Mouse (Mus musculus) myocyte (in vitro differentiated cells): ENCODE results near the gene Fyb2. TPM values are rescaled to one million over a fixed set of nuclear protein-coding genes. Genes with fewer than 3 reads are reported as not detected.

Source experiments
- H3K27me3 ChIP-seq: one replicate; pipeline ENCODE4 v1.6.1; 2011; ENCODE audit not compliant: control insufficient read depth, insufficient read depth, insufficient read length
- H3K36me3 ChIP-seq: one replicate; pipeline ENCODE4 v1.6.1; 2011; ENCODE audit not compliant: control insufficient read depth, insufficient read depth
- H3K4me2 ChIP-seq: one replicate; pipeline ENCODE4 v1.6.1; 2011; ENCODE audit warnings: low read depth, control low read depth
- H3K4me3 ChIP-seq: one replicate; pipeline ENCODE4 v1.5.1; 2011; ENCODE audit warnings: mild to moderate bottlenecking, control low read depth, moderate library complexity
- H3K79me2 ChIP-seq: one replicate; pipeline ENCODE4 v1.6.1; 2011; ENCODE audit not compliant: control insufficient read depth, insufficient read depth
- H3ac ChIP-seq: one replicate; pipeline ENCODE4 v1.6.1; 2011; ENCODE audit not compliant: control insufficient read depth, insufficient read length
- CEBPB ChIP-seq: IDR thresholded peaks from 2 replicates; pipeline ENCODE4 v1.6.1; 2011; ENCODE audit warnings: mild to moderate bottlenecking, moderate library complexity; ENCODE audit not compliant: poor library complexity, insufficient read depth, severe bottlenecking
- E2F4 ChIP-seq: IDR thresholded peaks from one replicate; pipeline ENCODE4 v1.6.1; 2011; ENCODE audit warnings: mild to moderate bottlenecking, control low read depth, moderate library complexity; ENCODE audit not compliant: insufficient read depth
- MAX ChIP-seq: IDR thresholded peaks from one replicate; pipeline ENCODE4 v1.6.1; 2011; ENCODE audit warnings: low read depth, mild to moderate bottlenecking, control low read depth
- MYOD1 ChIP-seq, 3 experiments: IDR thresholded peaks; one replicate each; pipeline ENCODE4 v1.6.1; 2011; ENCODE audit warnings: control low read depth in 2 of 3, low read depth in 2 of 3, mild to moderate bottlenecking in 2 of 3, moderate library complexity in 1 of 3; ENCODE audit not compliant: insufficient read length in 2 of 3, control insufficient read depth in 1 of 3
- MYOG ChIP-seq, 3 experiments: IDR thresholded peaks; one replicate each; pipeline ENCODE4 v1.6.1; 2011; ENCODE audit warnings: control low read depth in 2 of 3, low read depth in 2 of 3, mild to moderate bottlenecking in 2 of 3; ENCODE audit not compliant: insufficient read length in 2 of 3, control insufficient read depth in 1 of 3, insufficient read depth in 1 of 3
- POLR2A ChIP-seq: IDR thresholded peaks from one replicate; pipeline ENCODE4 v1.6.1; 2011; ENCODE audit warnings: low read depth, mild to moderate bottlenecking, control low read depth, moderate library complexity; ENCODE audit not compliant: insufficient read length
- POLR2AphosphoS2 ChIP-seq: IDR thresholded peaks from one replicate; pipeline ENCODE4 v1.6.1; 2011; ENCODE audit warnings: low read depth, control low read depth; ENCODE audit not compliant: insufficient read length
- REST ChIP-seq: IDR thresholded peaks from one replicate; pipeline ENCODE4 v1.6.1; 2011; ENCODE audit warnings: mild to moderate bottlenecking, control low read depth, moderate library complexity; ENCODE audit not compliant: insufficient read depth, insufficient read length
- SRF ChIP-seq: IDR thresholded peaks from one replicate; pipeline ENCODE4 v1.6.1; 2011; ENCODE audit warnings: low read depth; ENCODE audit not compliant: control insufficient read depth, insufficient read length
- TCF12 ChIP-seq: IDR thresholded peaks from one replicate; pipeline ENCODE4 v1.6.1; 2011; ENCODE audit warnings: mild to moderate bottlenecking, control low read depth; ENCODE audit not compliant: poor library complexity, insufficient read depth, severe bottlenecking
- TCF3 ChIP-seq: IDR thresholded peaks from one replicate; pipeline ENCODE4 v1.6.1; 2011; ENCODE audit warnings: low read depth, control low read depth; ENCODE audit not compliant: insufficient read length
- USF1 ChIP-seq: IDR thresholded peaks from one replicate; pipeline ENCODE4 v1.6.1; 2011; ENCODE audit warnings: low read depth, mild to moderate bottlenecking, control low read depth, moderate library complexity
- polyA plus RNA-seq: library from polyadenylated mRNA; unstranded; fragments of >200 nt; fragmentation: generic; extraction: Trizol; gene quantifications from one replicate; pipeline ENCODE4 v1.2.1, GENCODE M21; 2012; ENCODE audit warnings: missing spikeins

Fyb2 gene
- polyA plus RNA-seq, 1 experiment: 0.08 TPM

DNA sequence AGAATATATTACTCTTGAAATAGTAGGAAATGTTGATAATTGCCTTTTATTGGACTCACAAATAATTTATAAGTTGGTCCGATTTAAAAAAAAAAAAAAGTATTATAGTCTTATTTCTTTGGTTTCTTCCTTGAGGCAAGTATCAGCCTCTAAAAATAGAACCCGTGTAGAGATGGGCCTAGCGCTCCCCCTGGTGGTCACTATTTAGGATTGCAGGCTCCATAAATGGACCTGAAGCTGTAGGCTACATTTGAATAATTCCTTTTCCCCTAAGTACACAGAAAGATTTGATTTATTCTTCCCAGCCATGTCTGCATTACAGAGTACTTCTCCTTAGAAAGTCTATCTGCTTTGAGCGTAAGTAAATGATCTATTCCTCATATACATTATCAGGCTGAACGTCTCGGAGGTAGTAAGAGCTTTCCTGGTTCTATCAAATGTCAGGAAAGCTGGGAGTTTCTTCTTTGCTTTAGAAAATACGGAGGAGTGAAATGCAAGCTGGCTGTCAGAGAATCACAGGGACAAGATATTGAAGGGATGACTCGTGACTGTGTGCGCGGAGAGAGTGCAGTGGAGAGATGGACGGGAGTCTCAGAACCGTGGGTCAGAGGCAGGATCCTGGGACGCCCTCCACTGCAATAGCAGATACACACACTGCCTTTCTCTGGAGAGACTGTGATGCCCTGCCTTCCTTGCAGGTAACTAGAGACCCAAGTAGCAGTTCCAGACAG lies 19.1 kb upstream of the Fyb2 start:
- no peak overlapping the region for H3ac ChIP-seq
- no peak overlapping the region for H3K4me3 ChIP-seq
- H3K36me3 ChIP-seq: no peaks in the 10 kb centered on the region
- TF ChIP-seq USF1: no peak
- TF ChIP-seq MYOD1 (IDR thresholded peaks at IDR 0.05; ENCODE audit: control insufficient read depth in 1 of 3, insufficient read length in 2 of 3, low read depth in 2 of 3): no peak
- no peak for TF ChIP-seq TCF3
- no peak for TF ChIP-seq MYOG (IDR thresholded peaks at IDR 0.05; ENCODE audit: control insufficient read depth in 1 of 3, insufficient read depth in 1 of 3, insufficient read length in 2 of 3, low read depth in 2 of 3)
- no peak for TF ChIP-seq TCF12
- TF ChIP-seq MAX: no peak
- no peak for TF ChIP-seq POLR2AphosphoS2
- TF ChIP-seq CEBPB: no peak
- no peak for TF ChIP-seq POLR2A
- TF ChIP-seq E2F4: no peak
- no peak for TF ChIP-seq SRF
- no peak for TF ChIP-seq REST
- H3K79me2 ChIP-seq: no peaks in the 10 kb centered on the region
- no peaks in the 10 kb centered on the region for H3K27me3 ChIP-seq
- no peak overlapping the region for H3K4me2 ChIP-seq

DNA sequence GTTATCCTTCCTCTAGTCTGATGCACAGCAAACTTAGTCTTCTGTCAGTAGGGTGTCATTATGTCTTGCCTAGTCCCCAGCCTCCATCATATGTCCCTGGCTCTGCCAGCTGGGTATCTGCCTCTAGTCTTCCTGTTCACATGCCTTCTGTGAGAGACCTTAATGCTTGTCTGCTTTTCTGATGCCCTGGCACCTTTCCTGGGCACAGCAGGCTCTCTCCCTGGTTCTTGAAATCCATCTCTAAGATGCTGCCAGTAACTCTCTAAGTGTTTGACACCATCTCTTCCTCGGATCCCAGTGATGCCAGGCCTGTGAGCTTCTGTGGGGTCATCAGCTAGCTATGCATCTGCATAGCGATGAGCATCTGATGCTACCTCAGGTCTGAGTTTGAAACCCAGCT lies 10.4 kb upstream of the Fyb2 start:
- Histone ChIP-seq H3K4me3 (no peak overlapping the region), H3K27me3 (no peaks in the 10 kb centered on the region), H3K79me2 (no peaks in the 10 kb centered on the region), H3K36me3 (no peaks in the 10 kb centered on the region), H3K4me2 (no peak overlapping the region), H3ac (no peak overlapping the region)
- TF ChIP-seq MYOD1 (IDR thresholded peaks at IDR 0.05; ENCODE audit: control insufficient read depth in 1 of 3, insufficient read length in 2 of 3, low read depth in 2 of 3) (no peak), POLR2AphosphoS2 (no peak)

DNA sequence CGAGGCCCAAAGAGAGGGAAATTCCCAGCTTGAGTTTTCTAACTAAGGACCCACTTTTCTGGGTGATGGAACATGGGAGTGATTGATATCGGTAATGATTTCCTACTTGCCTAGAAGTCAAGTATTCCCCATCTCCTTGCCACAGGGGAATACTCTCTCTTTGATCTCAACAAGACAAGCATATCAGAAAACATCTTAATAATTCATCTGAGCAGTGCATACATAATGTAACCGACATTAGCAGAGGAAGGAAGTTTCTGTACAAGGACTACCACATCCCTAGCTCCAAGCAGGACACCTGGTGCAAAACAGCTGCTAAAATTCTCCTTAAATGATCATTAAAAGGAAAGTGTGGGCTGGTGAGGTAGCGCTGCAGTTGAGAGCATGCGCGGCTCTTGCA lies 8.2 kb upstream of the Fyb2 start:
- H3ac ChIP-seq: no peak overlapping the region
- TF ChIP-seq CEBPB: no peak
- TF ChIP-seq USF1: no peak
- TF ChIP-seq POLR2AphosphoS2: no peak
- TF ChIP-seq TCF12: no peak
- no peak for TF ChIP-seq SRF
- TF ChIP-seq MAX: no peak
- TF ChIP-seq REST: no peak
- TF ChIP-seq POLR2A: no peak
- TF ChIP-seq MYOD1 (IDR thresholded peaks at IDR 0.05; ENCODE audit: control insufficient read depth in 1 of 3, insufficient read length in 2 of 3, low read depth in 2 of 3): no peak
- no peak for TF ChIP-seq E2F4
- no peak for TF ChIP-seq TCF3
- H3K36me3 ChIP-seq: no peaks in the 10 kb centered on the region
- no peak overlapping the region for H3K4me2 ChIP-seq
- no peak overlapping the region for H3K4me3 ChIP-seq
- no peaks in the 10 kb centered on the region for H3K79me2 ChIP-seq
- H3K27me3 ChIP-seq: no peaks in the 10 kb centered on the region

DNA sequence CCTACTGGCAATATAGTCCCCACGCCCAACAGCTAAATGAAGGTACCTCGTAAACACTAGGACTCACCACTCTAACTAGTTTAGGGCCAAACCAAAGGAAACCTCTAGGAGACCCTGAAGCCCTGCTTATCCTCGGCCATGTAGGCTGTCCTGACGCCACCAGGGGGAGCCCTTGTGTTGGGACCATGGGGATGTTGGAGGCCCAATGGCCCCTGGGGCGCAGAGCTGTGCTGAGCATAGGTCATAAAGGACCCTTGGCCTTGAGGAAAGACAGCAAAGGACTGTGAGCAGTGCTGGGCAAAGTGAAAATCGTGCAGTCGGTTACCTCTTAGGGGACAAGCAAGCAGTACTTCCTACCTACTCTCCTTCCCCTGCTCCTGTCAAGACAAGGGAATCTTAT lies 1.6 kb upstream of the Fyb2 start:
- TF ChIP-seq CEBPB (no peak), MYOD1 (IDR thresholded peaks at IDR 0.05; ENCODE audit: control insufficient read depth in 1 of 3, insufficient read length in 2 of 3, low read depth in 2 of 3) (no peak), E2F4 (no peak), TCF12 (no peak), POLR2AphosphoS2 (no peak), TCF3 (no peak), REST (no peak), MYOG (IDR thresholded peaks at IDR 0.05; ENCODE audit: control insufficient read depth in 1 of 3, insufficient read depth in 1 of 3, insufficient read length in 2 of 3, low read depth in 2 of 3) (no peak), POLR2A (no peak), MAX (no peak), SRF (no peak)
- no peaks in the 10 kb centered on the region for H3K79me2 ChIP-seq
- H3K27me3 ChIP-seq: no peaks in the 10 kb centered on the region

DNA sequence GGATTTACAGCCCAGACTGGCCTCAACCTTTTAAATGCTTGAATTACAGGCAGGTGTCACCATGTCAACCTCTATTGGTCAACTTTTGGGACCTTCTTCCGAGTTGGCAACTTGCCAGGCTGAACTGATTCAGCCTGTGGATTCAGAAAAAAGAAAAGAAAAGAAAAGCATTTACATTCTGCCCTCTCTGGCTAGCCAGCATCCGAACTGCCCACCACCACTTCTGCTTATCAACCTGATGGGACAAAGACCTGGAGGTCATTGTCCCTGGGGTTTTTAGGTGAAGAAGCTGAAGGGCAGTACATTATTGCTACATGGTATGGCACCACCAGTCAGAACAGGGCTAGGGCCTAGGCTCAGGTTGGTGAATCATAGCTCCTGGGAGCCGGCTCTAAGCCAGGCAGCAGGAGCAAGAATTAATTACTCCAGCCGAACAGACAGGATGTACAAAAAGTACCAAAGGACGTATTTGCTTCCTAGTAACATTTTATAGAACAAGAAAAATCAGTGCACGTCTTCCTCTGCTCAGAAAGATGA lies 1.5 kb downstream of the Fyb2 start:
- no peak overlapping the region for H3K4me2 ChIP-seq
- H3ac ChIP-seq: no peak overlapping the region
- H3K36me3 ChIP-seq: no peaks in the 10 kb centered on the region
- H3K79me2 ChIP-seq: no peaks in the 10 kb centered on the region
- TF ChIP-seq MYOG (IDR thresholded peaks at IDR 0.05; ENCODE audit: control insufficient read depth in 1 of 3, insufficient read depth in 1 of 3, insufficient read length in 2 of 3, low read depth in 2 of 3): no peak
- no peak for TF ChIP-seq SRF
- no peak for TF ChIP-seq POLR2AphosphoS2
- no peak for TF ChIP-seq USF1
- TF ChIP-seq REST: no peak
- no peak for TF ChIP-seq MYOD1 (IDR thresholded peaks at IDR 0.05; ENCODE audit: control insufficient read depth in 1 of 3, insufficient read length in 2 of 3, low read depth in 2 of 3)
- TF ChIP-seq MAX: no peak
- TF ChIP-seq CEBPB: no peak
- no peak for TF ChIP-seq TCF3
- TF ChIP-seq POLR2A: no peak
- TF ChIP-seq TCF12: no peak
- no peak for TF ChIP-seq E2F4
- H3K27me3 ChIP-seq: no peaks in the 10 kb centered on the region
- no peak overlapping the region for H3K4me3 ChIP-seq

More for the DNA sequence above, 1.6 kb upstream of the Fyb2 start:
- H3ac ChIP-seq: no peak overlapping the region
- H3K4me3 ChIP-seq: no peak overlapping the region
- H3K36me3 ChIP-seq: no peaks in the 10 kb centered on the region
- no peak overlapping the region for H3K4me2 ChIP-seq
